ENCODE assay signal across 18 mouse cellular contexts in genomic region chr4:35084060-35084459, GRCm38 (mm10).
"Had no signal": no experiment of that assay in that cellular context is flagged by ENCODE, and none has a peak within 500 bp of the region (broad histone marks: within the 10 kb centered on the region; RNA-seq: fewer than 3 reads in every experiment).

No protein-coding gene starts in this region.

- H3K4me1 ChIP-seq: lung, embryonic 15.5 days; midbrain, embryonic 13.5 days; midbrain, embryonic 15.5 days; neural tube, embryonic 12.5 days; stomach, embryonic 15.5 days had no signal

- DNase-seq: liver, postnatal 0 days; lung, adult 2 months; lung, postnatal 14 days; lung, postnatal 36 days; right cerebral cortex, postnatal 14 days; thymus, adult 18-20 months; thymus, postnatal 14 days; thymus, postnatal 36 days had no signal

- H3K27me3 ChIP-seq: liver, embryonic 15.5 days; lung, embryonic 15.5 days; megakaryocyte, embryonic 14.5 days; midbrain, embryonic 13.5 days; midbrain, embryonic 15.5 days; neural tube, embryonic 12.5 days; stomach, embryonic 15.5 days had no signal

- H3K36me3 ChIP-seq: lung, embryonic 15.5 days; midbrain, embryonic 13.5 days; midbrain, embryonic 15.5 days; neural tube, embryonic 12.5 days; stomach, embryonic 15.5 days had no signal

- ATAC-seq: lung, postnatal 0 days; midbrain, embryonic 13.5 days; midbrain, embryonic 15.5 days had no signal

- H3K27ac ChIP-seq: liver, embryonic 15.5 days; lung, embryonic 15.5 days; macrophage; midbrain, embryonic 13.5 days; midbrain, embryonic 15.5 days; neural tube, embryonic 12.5 days; stomach, embryonic 15.5 days had no signal

- H3K9me3 ChIP-seq: liver, embryonic 15.5 days; lung, embryonic 15.5 days; midbrain, embryonic 13.5 days; midbrain, embryonic 15.5 days; neural tube, embryonic 12.5 days; stomach, embryonic 15.5 days had no signal

- H3K4me3 ChIP-seq: liver, embryonic 15.5 days; lung, embryonic 15.5 days; megakaryocyte, embryonic 14.5 days; midbrain, embryonic 13.5 days; midbrain, embryonic 15.5 days; neural tube, embryonic 12.5 days; stomach, embryonic 15.5 days had no signal

- H3K9ac ChIP-seq: liver, embryonic 15.5 days; liver, postnatal 0 days; lung, embryonic 15.5 days; midbrain, embryonic 13.5 days; midbrain, embryonic 15.5 days; neural tube, embryonic 12.5 days; stomach, embryonic 15.5 days had no signal

- H3K4me2 ChIP-seq: liver, embryonic 15.5 days; lung, embryonic 15.5 days; midbrain, embryonic 11.5 days; midbrain, embryonic 13.5 days; midbrain, embryonic 15.5 days; neural tube, embryonic 12.5 days; stomach, embryonic 15.5 days had no signal
